In genomic region chr15:85479365-85479764, GRCm38 (mm10) we compare ENCODE assay signal across 14 mouse cellular contexts. TPM values are rescaled to one million over a fixed set of nuclear protein-coding genes. Genes with fewer than 3 reads are reported as not detected.
A peak's percentile ranks its signal among the peaks of the same experiment; 100 is the strongest.
DNase-seq lines count a peak whose midpoint lies in the region; ATAC-seq and TF ChIP-seq lines count a peak whose summit lies in the region.
"Had no signal": no experiment of that assay in that cellular context is flagged by ENCODE, and none has a peak within 500 bp of the region (broad histone marks: within the 10 kb centered on the region; RNA-seq: fewer than 3 reads in every experiment).

No protein-coding gene starts in this region.

- H3K79me2 ChIP-seq in C2C12 (ENCODE audit: control insufficient read depth, insufficient read depth), result no peaks in the 10 kb centered on the region

- no peaks in the 10 kb centered on the region for H3K4me1 ChIP-seq in hindbrain, postnatal 0 days (ENCODE audit: insufficient read depth, low read length)
- peaks cover 6% of the 10 kb centered on the region; the same call in 1 of the 2 replicates for H3K4me1 ChIP-seq in hindbrain, embryonic 14.5 days (replicated peaks; ENCODE audit: control insufficient read depth, insufficient read depth, low read length)

- no peak overlapping the region for H3K4me2 ChIP-seq in hindbrain, postnatal 0 days (ENCODE audit: low read depth, low read length)
- no peak overlapping the region for H3K4me2 ChIP-seq in hindbrain, embryonic 14.5 days (replicated peaks)

- TF ChIP-seq CTCF in hindbrain, postnatal 0 days (IDR thresholded peaks at IDR 0.05; ENCODE audit: low read depth), result no peak
- TF ChIP-seq CTCF in C2C12 (IDR thresholded peaks at IDR 0.05; ENCODE audit: control insufficient read depth, insufficient read depth, insufficient read length), result no peak

- no peaks in the 10 kb centered on the region for H3K36me3 ChIP-seq in hindbrain, postnatal 0 days (ENCODE audit: insufficient read depth, low read length)
- no peaks in the 10 kb centered on the region for H3K36me3 ChIP-seq in hindbrain, embryonic 14.5 days (replicated peaks; ENCODE audit: control insufficient read depth, insufficient read depth)
- no peaks in the 10 kb centered on the region for H3K36me3 ChIP-seq in C2C12 (ENCODE audit: control insufficient read depth, insufficient read depth)
- H3K36me3 ChIP-seq: G1E had no signal

- no peak overlapping the region for H3ac ChIP-seq in C2C12 (ENCODE audit: control insufficient read depth, insufficient read length, low read depth)

- intact Hi-C loops in heart, postnatal 10 days (cut with DNase I), result no loop called here

- H3K79me3 ChIP-seq in C2C12 (ENCODE audit: low read depth), result no peaks in the 10 kb centered on the region

- no peaks in the 10 kb centered on the region for H3K27me3 ChIP-seq in hindbrain, postnatal 0 days (ENCODE audit: insufficient read depth, low read length)
- no peaks in the 10 kb centered on the region for H3K27me3 ChIP-seq in hindbrain, embryonic 14.5 days (ENCODE audit: control insufficient read depth, insufficient read depth, low read length)
- H3K27me3 ChIP-seq in C2C12 (ENCODE audit: control insufficient read depth, insufficient read depth, insufficient read length), result peaks cover 19% of the 10 kb centered on the region

- no peaks in the 10 kb centered on the region for H3K9me3 ChIP-seq in hindbrain, postnatal 0 days (ENCODE audit: low read length)
- no peaks in the 10 kb centered on the region for H3K9me3 ChIP-seq in hindbrain, embryonic 14.5 days (ENCODE audit: control insufficient read depth, low read length)
- H3K9me3 ChIP-seq: G1E had no signal

- H3K27ac ChIP-seq in hindbrain, postnatal 0 days, result no peak overlapping the region
- no peak overlapping the region for H3K27ac ChIP-seq in hindbrain, embryonic 14.5 days

- no peak overlapping the region for H3K9ac ChIP-seq in hindbrain, postnatal 0 days (replicated peaks; ENCODE audit: low read length)
- no peak overlapping the region for H3K9ac ChIP-seq in hindbrain, embryonic 14.5 days

- DNase-seq in hindbrain, postnatal 0 days (ENCODE audit: low spot score), result peak; percentile 53
- DNase-seq in hindbrain, embryonic 14.5 days (ENCODE audit: low spot score), result no peak
- peak; percentile 62 for DNase-seq in NIH3T3 (ENCODE audit: low read depth)
- peak; percentile 37 for DNase-seq in lung, postnatal 10 days
- no peak for DNase-seq in thymus, postnatal 25 days
- no peak for DNase-seq in heart, postnatal 10 days

- ATAC-seq in hindbrain, postnatal 0 days, result no peak
- ATAC-seq in hindbrain, embryonic 14.5 days (ENCODE audit: low FRiP score), result no peak
- no peak for ATAC-seq in monocyte, adult 5-6 weeks (replicated peaks; ENCODE audit: insufficient number of reproducible peaks, low FRiP score, low TSS enrichment, poor library complexity, severe bottlenecking)
- ATAC-seq: inflammation-experienced regulatory T-cells, adult 6 months had no signal

- H3K4me3 ChIP-seq in hindbrain, postnatal 0 days (ENCODE audit: low read length), result no peak overlapping the region
- no peak overlapping the region for H3K4me3 ChIP-seq in hindbrain, embryonic 14.5 days (replicated peaks; ENCODE audit: low read length)
- H3K4me3 ChIP-seq in C2C12 (ENCODE audit: insufficient read depth, poor library complexity, severe bottlenecking), result no peak overlapping the region

- 61% methylated on average over 11 of the region's 12 CpGs for WGBS in hindbrain, postnatal 0 days
- 78% methylated on average over 12 of the region's 12 CpGs for WGBS in hindbrain, embryonic 14.5 days

TF ChIP-seq in C2C12, 6 proteins besides CTCF, POLR2A, EP300 and RAD21:
- TF ChIP-seq USF1 (IDR thresholded peaks at IDR 0.05; ENCODE audit: low read depth), result no peak
- TF ChIP-seq CEBPB (IDR thresholded peaks at IDR 0.05; ENCODE audit: low read depth), result peak; percentile 81
- peak; percentile 74 for TF ChIP-seq MYOD1 (IDR thresholded peaks at IDR 0.05; ENCODE audit: control insufficient read depth, insufficient read length, low read depth)
- TF ChIP-seq MAX (IDR thresholded peaks at IDR 0.05), result peak; percentile 87
- TF ChIP-seq MYOG (IDR thresholded peaks at IDR 0.05; ENCODE audit: control insufficient read depth, extremely low read depth, insufficient read length), result no peak
- peak; percentile 31 for TF ChIP-seq FOSL1 (IDR thresholded peaks at IDR 0.05; ENCODE audit: insufficient read depth, low read length, poor library complexity, severe bottlenecking)

RNA-seq across cellular contexts. Expression of gene 7530416G11Rik, which starts 23.7 kb away (rescaled TPM):
- not detected in 2 replicates for total RNA-seq in hindbrain, postnatal 0 days (2014; rRNA removed)
- not detected in 2 replicates for polyA plus RNA-seq in hindbrain, postnatal 0 days (2015; fragmentation: Nextera tagmentation; extraction: Ambion mirVana)
- not detected in 2 replicates for polyA plus RNA-seq in hindbrain, embryonic 14.5 days (2014; fragmentation: Nextera tagmentation; extraction: Ambion mirVana)
- not detected for polyA plus RNA-seq in C2C12 (2012; fragmentation: generic; extraction: Trizol)
- not detected for total RNA-seq in heart, postnatal 10 days (2021)
- not detected in 3 replicates for total RNA-seq in monocyte, adult 5-6 weeks (2017)
- total RNA-seq: adrenal gland, adult 18-20 months; G1E; left cerebral cortex, postnatal 36 days; megakaryocyte progenitor cell, adult 5-6 weeks had no signal
- polyA plus RNA-seq: G1E; heart, embryonic 14.5 days; inflammation-experienced regulatory T-cells, adult 6 months had no signal

Comparison
In these comparisons a context has a peak if more than half of its experiments do, and no peak if none do; other contexts are left out.
1. DNase-seq: peak in hindbrain, postnatal 0 days (single experiment), NIH3T3 (single experiment) and lung, postnatal 10 days (single experiment); none in hindbrain, embryonic 14.5 days (single experiment), thymus, postnatal 25 days (single experiment) and heart, postnatal 10 days (0 of 2).